Mouse (Mus musculus): Measurements from ENCODE around the gene Pwwp2a. TPM values are rescaled to one million over a fixed set of nuclear protein-coding genes. Genes with fewer than 3 reads are reported as not detected.

Gene Pwwp2a
- total RNA-seq, 4 experiments from 2014 or later = 28.6 to 46.7 (median 35.5) TPM

GRCm38 (mm10) chr11:43727796-43728195, 46.0 kb downstream of the Pwwp2a start:
- no peak for DNase-seq

DNA sequence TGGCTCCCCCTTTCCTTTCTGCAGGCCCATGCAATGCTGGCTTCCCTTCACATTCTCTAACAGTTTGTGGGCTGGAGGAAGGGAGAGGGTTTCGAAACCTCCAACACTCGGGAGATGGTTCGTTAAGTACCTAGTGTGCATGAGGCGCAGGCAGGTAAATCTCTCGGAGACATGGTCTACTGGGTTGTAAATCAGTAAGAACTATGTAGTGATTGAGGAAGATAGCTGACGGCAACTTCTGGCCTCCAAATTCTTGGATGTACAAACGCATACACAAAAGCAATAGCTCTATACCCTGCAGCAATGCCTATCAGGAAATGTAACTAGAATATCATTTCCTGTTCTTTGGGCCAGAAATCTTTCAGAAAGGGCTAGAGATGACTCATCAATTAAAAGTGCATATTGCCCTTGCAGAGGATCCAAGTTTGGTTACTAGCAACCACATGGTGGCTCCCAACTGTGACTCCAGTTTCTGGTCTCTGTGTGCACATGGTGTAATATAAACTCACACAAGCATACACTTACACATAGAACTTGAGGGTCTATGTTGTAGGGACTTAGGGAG, 47.0 kb downstream of the Pwwp2a start:
- DNase-seq = no peak

DNA sequence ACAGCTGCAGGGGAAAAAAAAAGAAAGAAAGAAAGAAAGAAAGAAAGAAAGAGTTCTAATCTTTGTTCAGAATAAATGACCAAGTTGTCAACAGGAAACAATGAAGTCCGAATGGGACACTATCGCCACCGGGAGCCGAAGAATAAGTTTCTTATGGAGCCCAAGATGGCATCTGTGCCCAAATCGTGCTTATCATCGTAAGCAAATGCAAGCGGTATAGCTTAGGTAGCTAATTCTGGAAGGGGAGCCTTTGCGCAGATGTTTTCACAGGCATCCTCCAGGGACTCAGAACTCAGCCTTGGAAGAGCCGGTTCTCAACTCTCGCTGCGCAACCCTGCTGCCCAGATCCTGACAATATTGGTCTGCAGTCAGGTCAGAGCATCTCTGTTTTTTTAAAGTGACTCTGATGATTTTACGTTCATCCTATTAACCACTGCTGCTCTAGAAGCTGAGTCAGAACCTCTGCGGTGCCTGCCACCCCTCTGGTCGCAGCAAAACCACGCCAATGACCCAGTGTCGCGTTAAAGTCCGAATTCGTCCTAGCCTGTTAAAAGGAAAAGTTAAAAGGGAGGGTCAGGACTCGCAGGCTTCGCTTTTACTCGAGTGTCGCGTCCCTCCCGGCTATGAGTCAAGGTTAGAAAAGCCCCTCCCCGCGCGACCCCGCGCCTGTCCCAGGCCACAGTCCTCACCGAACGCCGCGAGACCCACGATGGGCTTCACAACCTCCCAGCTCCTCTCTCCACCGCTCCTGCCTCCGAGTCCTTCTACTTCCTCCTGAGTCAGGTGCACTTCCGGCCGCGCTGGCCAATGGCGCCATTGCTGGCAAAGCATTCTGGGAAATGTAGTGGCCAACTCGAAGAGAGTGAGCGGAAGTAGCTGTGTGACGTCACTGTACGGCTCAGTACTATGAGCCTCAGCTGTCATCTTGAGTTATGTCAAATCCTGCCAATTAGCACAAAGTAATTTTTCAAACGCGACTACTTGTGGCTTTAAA, 65.7 kb downstream of the Pwwp2a start, which contains the start of gene Ttc1:
Gene Ttc1, minus strand, starts transcription at position 776 of the 994 bp plus-strand sequence.
- DNase-seq = peak; percentile 95

DNA sequence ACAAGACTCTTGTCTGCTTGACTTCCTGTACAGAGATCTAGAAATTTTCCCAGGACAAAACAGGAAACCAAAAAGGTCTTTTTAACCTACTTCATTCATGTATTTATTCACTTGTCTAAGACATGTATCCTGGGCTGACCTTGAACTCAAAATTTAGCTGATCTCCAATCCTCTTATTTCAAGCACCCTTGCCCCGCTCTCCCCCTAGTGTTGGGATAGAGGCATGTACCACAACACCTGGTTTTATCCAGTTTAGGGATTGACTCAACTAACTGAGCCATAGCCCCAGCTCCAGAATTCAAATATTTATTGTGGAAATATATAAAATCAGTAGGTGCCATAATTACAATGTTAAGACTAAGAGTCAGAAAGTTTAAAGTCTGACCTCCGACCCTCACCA, 69.7 kb downstream of the Pwwp2a start:
- no peak for DNase-seq

DNA sequence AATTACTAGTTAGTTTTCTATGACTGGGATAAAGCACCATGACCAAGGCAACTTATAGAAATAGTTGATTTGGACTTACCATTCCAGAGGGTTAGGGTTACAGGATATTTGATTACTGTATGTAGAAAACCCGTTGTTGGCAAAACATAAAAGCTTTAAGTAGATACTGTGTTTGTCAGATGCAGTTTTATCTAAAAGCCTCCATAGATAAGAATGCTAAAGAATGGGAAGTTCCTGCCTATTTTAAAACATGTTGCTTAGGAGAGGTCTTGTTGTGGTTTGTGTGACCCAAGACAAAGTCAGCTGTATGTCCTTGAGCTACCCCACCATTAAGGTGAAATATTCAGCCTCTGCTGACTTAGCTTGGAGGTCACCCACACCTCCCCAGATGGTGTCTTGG, 72.8 kb downstream of the Pwwp2a start:
- no peak for DNase-seq

DNA sequence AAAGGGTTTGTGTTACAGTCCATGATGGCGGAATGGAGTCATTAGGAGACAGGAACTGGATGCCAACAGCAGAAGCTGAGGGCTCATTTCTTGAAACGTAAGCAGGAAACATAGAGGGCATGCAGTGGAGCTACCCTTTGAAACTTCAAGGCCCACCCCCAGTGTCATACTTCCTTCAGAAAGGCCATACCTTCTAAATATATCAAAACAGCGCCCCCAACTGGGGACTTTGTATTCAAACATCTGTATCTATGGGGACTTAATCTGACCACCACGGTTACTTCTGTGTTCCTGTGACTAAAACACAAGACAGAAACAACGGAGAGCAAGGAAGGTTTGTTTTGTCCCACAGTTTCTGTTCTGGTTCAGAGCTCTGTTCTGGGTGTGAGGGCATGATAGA, 73.6 kb downstream of the Pwwp2a start:
- DNase-seq = no peak

DNA sequence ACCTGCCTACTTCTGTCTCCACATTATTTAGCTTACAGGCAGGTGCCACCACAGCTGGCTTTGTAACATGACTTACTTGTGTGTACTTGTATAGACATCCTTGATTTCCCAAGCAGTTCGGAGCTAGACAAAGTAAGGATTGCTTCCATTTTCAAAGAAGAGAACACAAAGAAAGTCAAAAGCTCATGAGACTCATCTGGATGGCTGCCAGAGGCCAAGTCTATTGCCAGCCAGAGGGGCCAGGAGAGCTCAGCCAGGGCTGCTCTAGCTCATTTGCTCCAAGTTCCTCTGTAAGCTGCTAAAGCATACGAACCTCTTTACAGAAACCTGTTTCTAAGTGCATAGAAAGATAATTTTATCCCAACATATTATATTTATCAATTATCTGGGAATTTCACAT, 76.6 kb downstream of the Pwwp2a start:
- no peak for DNase-seq

DNA sequence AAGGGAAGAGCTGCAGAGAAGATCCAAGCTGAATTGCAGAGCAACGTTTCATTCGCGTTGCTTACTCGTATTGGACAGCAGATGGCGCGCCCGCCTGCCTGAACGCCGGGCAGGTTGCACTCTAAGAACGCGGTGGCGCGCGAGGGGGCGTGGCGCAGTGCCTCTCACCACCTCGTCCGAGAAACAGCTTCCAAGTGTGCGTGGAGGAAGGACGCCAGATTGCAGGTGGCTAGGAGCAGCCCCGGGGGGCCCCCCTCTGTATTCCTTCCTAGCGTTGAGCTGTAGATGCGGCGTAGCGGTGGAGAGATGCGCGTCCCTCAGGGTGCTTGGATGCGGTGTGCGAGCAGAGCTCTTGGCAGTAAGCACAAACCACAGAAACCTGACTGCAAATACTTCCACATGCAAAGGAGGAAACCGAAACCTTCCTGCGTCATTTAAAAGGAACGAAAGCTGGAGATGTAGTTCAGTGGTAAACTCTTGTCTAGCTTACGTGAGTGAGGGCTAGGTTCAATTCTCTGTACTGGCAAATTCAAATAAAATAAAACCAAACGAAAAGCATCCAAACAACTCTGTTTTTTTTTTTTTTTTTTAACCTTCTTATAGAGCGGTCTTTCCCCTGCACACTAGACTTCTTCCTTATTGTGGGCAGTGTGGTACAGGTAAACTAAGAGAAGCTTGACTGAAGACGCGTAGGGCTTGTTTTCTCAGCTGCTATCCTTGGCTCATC, 85.3 kb downstream of the Pwwp2a start:
- peak; percentile 44 for DNase-seq

- DNase-seq = no peak
These were observed 86.0 kb downstream of the Pwwp2a start for GRCm38 (mm10) chr11:43767749-43768148.

DNA sequence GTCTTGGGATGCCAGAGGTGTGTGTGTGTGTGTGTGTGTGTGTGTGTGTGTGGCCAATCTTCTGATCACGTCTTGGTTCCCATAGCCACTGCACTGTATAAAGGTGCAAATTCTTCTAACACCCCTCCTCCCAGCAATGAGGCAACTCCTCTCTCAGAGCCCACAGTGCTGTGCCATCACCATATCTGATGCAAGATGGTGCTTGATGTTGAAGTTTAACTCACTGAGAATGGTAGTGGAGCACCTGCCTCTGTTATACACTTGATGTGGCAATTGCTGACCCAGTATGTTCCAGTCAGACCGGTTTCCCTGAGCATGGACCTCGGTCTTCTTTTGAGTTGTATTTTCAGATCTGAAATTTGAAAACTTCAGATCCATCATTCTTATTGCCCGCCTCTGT, 88.3 kb downstream of the Pwwp2a start:
- DNase-seq = no peak

Other genes starting within 250 kb of the Pwwp2a start
- gene Slu7, start 248.3 kb upstream of the Pwwp2a start, total RNA-seq (2022) = 10 to 100 TPM; 40.4 to 53.6 (median 46.9) TPM
- gene C1qtnf2, start 207.7 kb upstream of the Pwwp2a start, total RNA-seq (2022) = 10 to 100 TPM in 2 of 4 experiments, 1 to 10 TPM in 2; 9.5 to 14.6 (median 10.4) TPM
- gene Ccnjl, start 153.2 kb upstream of the Pwwp2a start, total RNA-seq (2022) = 1 to 10 TPM; 1.8 to 4.8 (median 2.5) TPM
- under 1 TPM; 0.35 to 0.70 (median 0.41) TPM for gene 4933415A04Rik, start 95.0 kb upstream of the Pwwp2a start, total RNA-seq (2022)
- gene Fabp6, start 80.5 kb upstream of the Pwwp2a start, total RNA-seq (2022) = not detected
- 10 to 100 TPM; 62.0 to 69.8 (median 64.8) TPM for gene Ttc1, start 66.0 kb downstream of the Pwwp2a start, total RNA-seq (2022)
- gene Adra1b, start 219.2 kb downstream of the Pwwp2a start, total RNA-seq (2022) = 1 to 10 TPM; 3.7 to 6.2 (median 5.6) TPM